Mouse (Mus musculus) heart, embryonic 15.5 days (tissue): ENCODE data around the gene Clec4g. TPM values are rescaled to one million over a fixed set of nuclear protein-coding genes. Genes with fewer than 3 reads are reported as not detected.

ENCODE experiments used
- polyA plus RNA-seq: library from polyadenylated mRNA; unstranded; fragments of >200 nt; fragmentation: Nextera tagmentation; extraction: Ambion mirVana; gene quantifications from 2 replicates; pipeline ENCODE4 v1.2.1, GENCODE M21; 2015

Gene Clec4g
- polyA plus RNA-seq, 1 experiment from 2014 or later: 3.2 TPM

Other genes with a start within 250 kb of the Clec4g start
- gene Tex45, start 249.8 kb downstream of the Clec4g start, polyA plus RNA-seq: not detected in 2 replicates
- 26.4 and 34.9 TPM in 2 replicates for gene Zfp358, start 227.5 kb downstream of the Clec4g start, polyA plus RNA-seq
- gene Mcoln1, start 220.2 kb downstream of the Clec4g start, polyA plus RNA-seq: 42.3 and 54.2 TPM in 2 replicates
- 14.2 and 18.6 TPM in 2 replicates for gene Pnpla6, start 205.3 kb downstream of the Clec4g start, polyA plus RNA-seq
- gene C330021F23Rik, start 152.7 kb downstream of the Clec4g start, polyA plus RNA-seq: 4.8 and 5.4 TPM in 2 replicates
- gene Camsap3, start 133.4 kb downstream of the Clec4g start, polyA plus RNA-seq: 1.3 and 3.0 TPM in 2 replicates
- 27.0 and 36.3 TPM in 2 replicates for gene Xab2, start 99.3 kb downstream of the Clec4g start, polyA plus RNA-seq
- gene Pet100, start 99.1 kb downstream of the Clec4g start, polyA plus RNA-seq: 72.7 and 104 TPM in 2 replicates
- gene Pcp2, start 95.1 kb downstream of the Clec4g start, polyA plus RNA-seq: 0.33 TPM in 1 of 2 replicates, not detected in the other
- 35.1 and 55.6 TPM in 2 replicates for gene Stxbp2, start 89.7 kb downstream of the Clec4g start, polyA plus RNA-seq
- gene Retn, start 64.9 kb downstream of the Clec4g start, polyA plus RNA-seq: 0.16 TPM in 1 of 2 replicates, not detected in the other
- 0.29 and 0.51 TPM in 2 replicates for gene Mcemp1, start 54.9 kb downstream of the Clec4g start, polyA plus RNA-seq
- 5.7 and 6.6 TPM in 2 replicates for gene Fcor, start 48.3 kb downstream of the Clec4g start, polyA plus RNA-seq
- 30.5 and 34.0 TPM in 2 replicates for gene Trappc5, start 44.4 kb downstream of the Clec4g start, polyA plus RNA-seq
- gene Fcer2a, start 26.5 kb downstream of the Clec4g start, polyA plus RNA-seq: 0.14 TPM in 1 of 2 replicates, not detected in the other
- 0.11 and 0.34 TPM in 2 replicates for gene Cd209a, start 28.3 kb upstream of the Clec4g start, polyA plus RNA-seq
- gene Cd209e, start 133.7 kb upstream of the Clec4g start, polyA plus RNA-seq: not detected in 2 replicates
- not detected in 2 replicates for gene Cd209d, start 157.9 kb upstream of the Clec4g start, polyA plus RNA-seq
- not detected in 2 replicates for gene Cd209b, start 206.2 kb upstream of the Clec4g start, polyA plus RNA-seq
- 0.18 and 0.34 TPM in 2 replicates for gene Cd209c, start 234.1 kb upstream of the Clec4g start, polyA plus RNA-seq